Mouse (Mus musculus) forebrain, postnatal 0 days (tissue): Measurements from ENCODE around the gene Caskin2. TPM values are rescaled to one million over a fixed set of nuclear protein-coding genes. Genes with fewer than 3 reads are reported as not detected.

Experiments used
- ATAC-seq: fragments of 200-750 bp; cut with Nextera tagmentation; 2 replicates; pipeline ENCODE4 v1.8.0; 2017; ENCODE audit warnings: mild to moderate bottlenecking, moderate library complexity
- DNase-seq: peaks from one replicate; pipeline ENCODE4 v3.0.0-alpha.2; 2015
- H3K27ac ChIP-seq: fragments of 300-500 bp; sonication (generic); 2 replicates; pipeline ENCODE4 v1.5.1; 2014; ENCODE audit warnings: low read depth, mild to moderate bottlenecking, antibody characterized with exemption, low read length, moderate library complexity, mixed read lengths
- H3K27me3 ChIP-seq: fragments of 300-500 bp; sonication (generic); 2 replicates; pipeline ENCODE4 v1.6.1; 2014; ENCODE audit warnings: mild to moderate bottlenecking, low read length, mixed read lengths; ENCODE audit not compliant: insufficient read depth
- H3K36me3 ChIP-seq: fragments of 300-500 bp; sonication (generic); 2 replicates; pipeline ENCODE4 v1.6.1; 2014; ENCODE audit warnings: mild to moderate bottlenecking, moderate library complexity; ENCODE audit not compliant: insufficient read depth
- H3K4me1 ChIP-seq: fragments of 300-500 bp; sonication (generic); 2 replicates; pipeline ENCODE4 v1.6.1; 2014; ENCODE audit warnings: antibody characterized with exemption; ENCODE audit not compliant: insufficient read depth
- H3K4me2 ChIP-seq: fragments of 300-500 bp; sonication (generic); 2 replicates; pipeline ENCODE4 v1.6.1; 2014; ENCODE audit warnings: low read depth, mild to moderate bottlenecking, moderate library complexity
- H3K4me3 ChIP-seq: fragments of 300-500 bp; sonication (generic); 2 replicates; pipeline ENCODE4 v1.5.1; 2014; ENCODE audit warnings: low read depth, low read length, mixed read lengths
- H3K9ac ChIP-seq: fragments of 300-500 bp; sonication (generic); 2 replicates; pipeline ENCODE4 v1.6.1; 2014; ENCODE audit warnings: mild to moderate bottlenecking
- H3K9me3 ChIP-seq: fragments of 300-500 bp; sonication (generic); 2 replicates; pipeline ENCODE4 v1.6.1; 2016; ENCODE audit warnings: low read length
- CTCF ChIP-seq: sonication (generic); IDR thresholded peaks from 2 replicates; pipeline ENCODE4 v1.5.1; 2016; ENCODE audit warnings: antibody characterized with exemption, control low read depth, low read depth
- WGBS: fragments of 180-500 bp; shearing (Covaris S2); extraction: QIAGEN DNeasy Blood & Tissue Kit; methylation state at CpG from one replicate; pipeline ENCODE4 v1.1.7; 2014; 5-methylcytosine and 5-hydroxymethylcytosine counted together
- polyA plus RNA-seq: library from polyadenylated mRNA; unstranded; fragments of >200 nt; fragmentation: Nextera tagmentation; extraction: Ambion mirVana; gene quantifications from 2 replicates; pipeline ENCODE4 v1.2.1, GENCODE M21; 2015
- total RNA-seq: library from RNA; depleted of rRNA; stranded (reverse); fragments of >200 nt; gene quantifications from 2 replicates; pipeline ENCODE4 v1.2.3, GENCODE M21; 2014

Caskin2 gene
- total and polyA plus RNA-seq, 2 experiments from 2014 or later = 6.1 to 14.7 TPM

DNA sequence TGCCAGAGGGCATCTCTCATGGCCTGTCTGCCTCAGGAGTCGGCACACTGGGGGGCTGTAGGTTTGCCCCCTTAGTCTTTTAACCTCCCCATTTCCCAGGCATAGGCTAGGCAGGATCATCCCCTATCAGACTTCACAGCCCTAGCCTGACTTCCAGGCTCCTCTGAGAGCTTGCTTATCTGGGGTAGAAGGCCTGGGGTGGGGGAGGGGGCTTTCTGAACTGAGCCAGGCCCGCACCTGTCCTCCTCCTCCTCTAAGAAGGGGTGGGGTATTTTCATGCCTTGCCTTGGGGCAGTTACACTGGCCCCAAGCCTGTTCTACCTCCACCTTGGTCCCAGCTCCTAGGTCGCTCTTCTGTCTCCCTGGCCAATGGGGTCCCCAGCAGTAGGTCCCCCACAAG is 18.1 kb upstream of the Caskin2 start:
- Histone ChIP-seq H3K4me2 (no peak overlapping the region), H3K36me3 (no peaks in the 10 kb centered on the region), H3K9me3 (no peaks in the 10 kb centered on the region), H3K9ac (no peak overlapping the region), H3K27me3 (peaks cover 7% of the 10 kb centered on the region), H3K4me1 (no peaks in the 10 kb centered on the region), H3K27ac (no peak overlapping the region), H3K4me3 (no peak overlapping the region)
- DNase-seq (no peak), ATAC-seq (no peak)
- 56% methylated on average over 3 of the region's 3 CpGs for WGBS
- TF ChIP-seq CTCF = no peak

DNA sequence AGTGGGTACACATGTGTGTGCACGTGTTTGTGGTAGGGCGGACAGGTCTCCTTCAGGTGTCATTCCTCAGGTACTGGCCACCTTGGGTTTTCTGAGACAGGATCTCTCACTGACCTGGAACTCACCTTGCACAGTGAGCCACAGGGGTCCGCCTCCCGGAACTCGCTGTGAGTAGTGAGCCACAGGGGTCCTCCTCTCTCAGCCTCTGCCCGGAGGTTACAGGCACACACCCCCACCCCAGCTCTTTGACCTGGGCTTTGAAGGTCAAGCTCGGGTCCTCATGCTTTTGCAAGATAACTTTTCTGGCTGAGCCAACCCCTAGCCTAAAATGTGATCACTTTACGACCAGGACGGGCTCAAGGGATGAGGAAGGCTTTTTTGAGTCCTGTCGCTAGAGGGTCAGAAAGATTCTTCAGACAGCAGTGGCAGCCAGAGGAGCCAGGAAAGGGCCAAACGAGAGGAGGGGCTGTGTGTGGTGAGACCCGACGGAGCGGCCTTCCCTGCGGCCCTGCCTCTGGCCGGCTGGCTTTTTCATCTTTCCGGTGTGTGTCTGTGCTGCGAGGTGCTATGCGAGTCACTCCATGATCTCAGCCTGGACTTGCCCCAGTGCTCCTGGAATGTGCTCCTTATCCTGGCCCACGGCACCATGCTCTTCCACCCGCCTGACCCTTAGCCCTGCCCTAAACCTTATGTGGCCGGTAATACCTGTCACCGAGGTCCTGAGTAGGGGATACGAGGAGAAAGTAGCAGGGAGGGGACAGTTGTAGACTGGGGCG is 17.3 kb upstream of the Caskin2 start:
- 26% methylated on average over 25 of the region's 25 CpGs for WGBS
- no peak for ATAC-seq

DNA sequence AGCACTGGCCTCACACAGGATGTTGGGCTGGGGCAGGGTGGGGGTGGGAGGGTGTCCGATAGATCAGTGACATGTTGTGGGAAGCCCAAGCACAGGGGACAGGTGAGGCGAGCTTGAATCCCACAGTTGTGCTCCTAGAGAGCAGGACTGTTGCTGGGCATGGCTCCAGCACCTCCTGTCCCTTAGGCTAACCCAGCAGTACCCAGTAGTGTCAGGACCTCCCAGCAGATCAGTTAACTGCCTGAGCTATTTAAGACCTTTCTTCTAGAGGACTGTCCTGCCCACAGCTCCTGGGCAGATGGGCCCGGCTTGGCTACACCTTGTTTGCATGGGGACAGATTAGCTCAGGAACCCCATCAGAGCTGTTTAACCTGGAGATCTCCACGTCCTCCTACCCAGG is 15.6 kb upstream of the Caskin2 start:
- Histone ChIP-seq H3K27me3 (peaks cover 15% of the 10 kb centered on the region), H3K36me3 (no peaks in the 10 kb centered on the region), H3K4me2 (no peak overlapping the region), H3K9me3 (no peaks in the 10 kb centered on the region), H3K4me1 (no peaks in the 10 kb centered on the region), H3K4me3 (no peak overlapping the region), H3K9ac (no peak overlapping the region), H3K27ac (no peak overlapping the region)
- ATAC-seq (no peak), DNase-seq (no peak)
- WGBS = 69% methylated on average over 4 of the region's 4 CpGs
- TF ChIP-seq CTCF = no peak

More for the DNA sequence above, 17.3 kb upstream of the Caskin2 start:
- no peak for DNase-seq
- H3K36me3 ChIP-seq = no peaks in the 10 kb centered on the region
- H3K4me1 ChIP-seq = no peaks in the 10 kb centered on the region
- H3K9me3 ChIP-seq = no peaks in the 10 kb centered on the region
- peaks cover 7% of the 10 kb centered on the region for H3K27me3 ChIP-seq
- no peak overlapping the region for H3K4me2 ChIP-seq
- no peak overlapping the region for H3K9ac ChIP-seq
- no peak for TF ChIP-seq CTCF
- H3K4me3 ChIP-seq = no peak overlapping the region
- no peak overlapping the region for H3K27ac ChIP-seq

DNA sequence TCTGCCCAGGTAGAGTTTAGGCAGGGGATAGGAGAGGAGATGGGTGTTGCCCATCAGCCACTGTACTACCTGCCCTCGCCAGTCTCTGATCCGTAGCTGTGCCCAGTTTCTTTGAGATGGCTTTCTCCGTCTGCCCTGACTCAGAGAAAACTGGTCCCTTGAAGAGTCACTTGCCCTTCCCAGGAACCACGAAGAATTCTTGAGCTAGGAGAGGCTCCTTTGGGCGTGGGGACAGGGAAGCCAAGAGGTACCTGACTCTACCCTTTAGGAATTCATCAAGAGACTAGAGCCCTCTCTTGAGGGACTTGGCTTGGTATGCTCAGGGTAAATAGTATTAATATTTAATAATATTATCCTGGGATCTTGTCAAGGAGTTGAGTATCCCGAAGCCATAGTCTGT is 14.2 kb upstream of the Caskin2 start:
- WGBS = 84% methylated on average over 6 of the region's 6 CpGs
- ATAC-seq = no peak
- Histone ChIP-seq H3K4me2 (no peak overlapping the region), H3K27me3 (peaks cover 17% of the 10 kb centered on the region), H3K27ac (no peak overlapping the region), H3K4me3 (no peak overlapping the region), H3K9ac (no peak overlapping the region), H3K36me3 (peaks cover 1% of the 10 kb centered on the region), H3K9me3 (no peaks in the 10 kb centered on the region), H3K4me1 (no peaks in the 10 kb centered on the region)
- DNase-seq = no peak
- no peak for TF ChIP-seq CTCF

DNA sequence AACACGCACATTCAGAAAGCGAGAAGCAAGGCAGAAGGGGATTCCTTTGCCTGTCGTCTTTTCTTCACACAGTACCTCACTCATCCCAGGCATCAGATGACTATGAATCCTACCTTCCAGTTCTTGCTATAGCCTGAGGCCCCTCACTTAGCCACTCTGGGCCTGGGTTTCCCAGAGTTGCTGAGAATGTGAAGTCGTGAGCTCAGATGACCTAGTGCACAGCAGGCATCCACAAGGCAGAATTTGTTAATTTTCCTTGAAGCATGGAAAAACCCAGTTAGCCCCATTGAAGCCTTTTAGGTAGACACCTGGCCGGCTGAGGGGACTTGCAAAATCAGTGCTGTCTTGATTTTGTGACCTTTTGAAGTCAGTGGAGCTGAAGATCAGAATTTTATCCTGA is 13.0 kb upstream of the Caskin2 start:
- Histone ChIP-seq H3K27ac (no peak overlapping the region), H3K4me1 (no peaks in the 10 kb centered on the region), H3K27me3 (peaks cover 17% of the 10 kb centered on the region), H3K4me2 (no peak overlapping the region), H3K9ac (no peak overlapping the region), H3K9me3 (no peaks in the 10 kb centered on the region), H3K36me3 (peaks cover 8% of the 10 kb centered on the region), H3K4me3 (no peak overlapping the region)
- no peak for TF ChIP-seq CTCF
- DNase-seq = no peak
- ATAC-seq = no peak
- 50% methylated on average over 5 of the region's 5 CpGs for WGBS

DNA sequence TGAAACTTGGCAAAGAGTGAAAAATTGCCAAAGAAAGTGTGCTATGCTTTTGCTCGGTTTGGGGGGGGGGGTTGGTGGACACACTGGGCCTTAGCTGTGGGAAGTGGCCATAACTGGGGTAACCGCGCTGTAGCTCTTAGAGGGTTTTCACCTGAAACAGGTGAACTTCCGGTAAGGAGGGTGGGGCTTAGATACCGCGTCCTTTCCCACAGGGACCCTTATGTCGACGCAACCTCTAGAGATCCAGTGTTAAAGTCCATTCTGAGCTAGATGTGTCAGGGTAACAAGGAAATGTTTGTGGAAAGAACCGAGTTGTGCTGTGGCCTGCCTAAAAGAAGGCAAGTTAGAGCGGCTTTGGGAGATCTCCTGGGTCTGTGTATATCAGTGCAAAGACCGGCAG is 11.4 kb upstream of the Caskin2 start:
- Histone ChIP-seq H3K9ac (no peak overlapping the region), H3K27me3 (peaks cover 10% of the 10 kb centered on the region), H3K9me3 (no peaks in the 10 kb centered on the region), H3K36me3 (peaks cover 24% of the 10 kb centered on the region), H3K4me1 (no peaks in the 10 kb centered on the region), H3K4me2 (no peak overlapping the region; the same call in 1 of the 2 replicates), H3K4me3 (peak overlapping the region; percentile 51; the same call in 1 of the 2 replicates), H3K27ac (no peak overlapping the region)
- ATAC-seq = no peak
- DNase-seq = no peak
- WGBS = 14% methylated on average over 11 of the region's 11 CpGs
- no peak for TF ChIP-seq CTCF

DNA sequence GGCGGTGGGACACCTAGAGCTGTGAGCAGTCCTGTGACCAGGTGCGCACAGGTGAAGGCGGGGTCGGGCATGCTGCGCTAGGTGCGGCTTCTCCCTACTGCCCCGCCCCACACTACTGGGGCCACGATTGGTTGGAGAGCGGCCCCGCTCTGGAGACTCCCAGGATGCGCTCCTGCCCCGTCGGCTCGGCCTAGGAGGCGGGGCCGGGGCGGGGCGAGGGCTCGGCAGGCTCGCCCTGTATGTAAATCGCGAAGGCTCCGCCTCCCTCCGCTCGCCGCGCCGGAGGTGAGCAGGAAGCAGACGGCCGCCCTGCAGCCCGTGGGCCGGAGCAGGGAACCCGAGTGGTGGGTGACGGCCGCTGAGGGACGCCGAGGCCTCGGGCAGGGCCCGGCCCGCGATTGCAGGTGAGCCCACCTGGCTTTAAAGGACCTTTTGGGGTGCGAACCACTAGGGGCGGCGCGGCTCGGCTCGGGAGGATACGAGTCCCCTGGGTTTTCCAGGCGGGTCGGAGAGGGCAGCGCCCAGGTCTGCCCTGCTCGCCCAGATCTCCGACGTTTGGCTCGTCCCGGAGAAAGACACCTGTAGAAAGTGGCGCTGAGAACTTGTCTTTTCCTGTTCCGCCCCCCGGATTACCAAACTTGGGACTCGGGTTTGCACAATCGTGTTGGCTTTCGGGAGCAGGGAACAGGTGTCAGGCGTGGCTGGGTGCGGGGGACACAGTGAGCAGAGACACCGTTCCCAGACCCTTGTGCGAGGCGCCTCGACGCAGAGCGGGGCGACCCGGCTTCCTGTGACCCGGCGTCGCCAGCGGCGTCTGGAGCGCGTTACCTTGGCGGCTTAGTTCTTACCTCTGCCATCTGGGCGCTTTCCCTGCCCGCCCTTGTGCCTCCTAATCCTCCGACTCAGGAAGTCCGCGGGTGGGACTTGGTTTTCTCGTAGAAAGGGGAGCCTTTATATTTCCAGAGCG is 10.6 kb upstream of the Caskin2 start, which contains the start of gene Llgl2:
Gene Llgl2, plus strand, starts transcription at position 276 of the 967 bp plus-strand sequence.
- Histone ChIP-seq H3K4me3 (peak within 1 kb of the TSS; percentile 51), H3K9ac (peak within 1 kb of the TSS; percentile 26), H3K9me3 (no peaks in the 10 kb centered on the region), H3K27ac (no peak within 1 kb of the TSS), H3K27me3 (peaks cover 10% of the 10 kb centered on the region), H3K4me1 (no peaks in the 10 kb centered on the region), H3K36me3 (peaks cover 25% of the 10 kb centered on the region), H3K4me2 (peak within 1 kb of the TSS; percentile 81)
- 3% methylated on average over 86 of the region's 87 CpGs for WGBS
- peak; percentile 24 for TF ChIP-seq CTCF
- DNase-seq (peak; percentile 63), ATAC-seq (peak; percentile 78)
